Mouse (Mus musculus): ENCODE results near the gene Vmn1r223. TPM values are rescaled to one million over a fixed set of nuclear protein-coding genes. Genes with fewer than 3 reads are reported as not detected.

Gene Vmn1r223
- polyA plus RNA-seq, 1 experiment = not detected

- no peak for TF ChIP-seq CTCF (IDR thresholded peaks at IDR 0.05; ENCODE audit: borderline replicate concordance, control insufficient read depth, extremely low read depth, insufficient read depth, low read length, poor library complexity)
- no peak for TF ChIP-seq POLR2A (IDR thresholded peaks at IDR 0.05; ENCODE audit: control insufficient read depth, extremely low read depth, insufficient read depth, low read length, poor library complexity)
- Histone ChIP-seq H3K4me3 (ENCODE audit: control insufficient read depth, insufficient read depth, low read length) (no peak overlapping the region), H3K36me3 (ENCODE audit: control insufficient read depth, insufficient read depth, low read length) (no peaks in the 10 kb centered on the region), H3K27ac (ENCODE audit: control insufficient read depth, insufficient read depth, low read length) (no peak overlapping the region), H3K4me1 (replicated peaks; ENCODE audit: control insufficient read depth, insufficient read depth, low read length) (peaks cover 3% of the 10 kb centered on the region; the same call in 1 of the 2 replicates), H3K27me3 (ENCODE audit: control insufficient read depth, insufficient read depth, low read length) (peaks cover 12% of the 10 kb centered on the region; the same call in 1 of the 2 replicates)
- DNase-seq = no peak
- 8% methylated on average over 19 of the region's 19 CpGs for WGBS
Observed at GRCm38 (mm10) chr13:23286721-23287362, 39.9 kb downstream of the Vmn1r223 start.

GRCm38 (mm10) chr13:23297737-23298136, 50.8 kb downstream of the Vmn1r223 start:
- Histone ChIP-seq H3K4me1 (replicated peaks; ENCODE audit: control insufficient read depth, insufficient read depth, low read length) (no peaks in the 10 kb centered on the region), H3K27ac (ENCODE audit: control insufficient read depth, insufficient read depth, low read length) (no peak overlapping the region), H3K27me3 (ENCODE audit: control insufficient read depth, insufficient read depth, low read length) (peaks cover 4% of the 10 kb centered on the region), H3K36me3 (ENCODE audit: control insufficient read depth, insufficient read depth, low read length) (no peaks in the 10 kb centered on the region), H3K4me3 (ENCODE audit: control insufficient read depth, insufficient read depth, low read length) (no peak overlapping the region)
- 16% methylated on average over 5 of the region's 5 CpGs for WGBS
- TF ChIP-seq POLR2A (IDR thresholded peaks at IDR 0.05; ENCODE audit: control insufficient read depth, extremely low read depth, insufficient read depth, low read length, poor library complexity) (no peak), CTCF (IDR thresholded peaks at IDR 0.05; ENCODE audit: borderline replicate concordance, control insufficient read depth, extremely low read depth, insufficient read depth, low read length, poor library complexity) (no peak)
- no peak for DNase-seq

GRCm38 (mm10) chr13:23298445-23299232, 51.7 kb downstream of the Vmn1r223 start:
- Histone ChIP-seq H3K27ac (ENCODE audit: control insufficient read depth, insufficient read depth, low read length) (no peak overlapping the region), H3K4me3 (ENCODE audit: control insufficient read depth, insufficient read depth, low read length) (no peak overlapping the region), H3K36me3 (ENCODE audit: control insufficient read depth, insufficient read depth, low read length) (no peaks in the 10 kb centered on the region), H3K27me3 (ENCODE audit: control insufficient read depth, insufficient read depth, low read length) (peaks cover 4% of the 10 kb centered on the region), H3K4me1 (replicated peaks; ENCODE audit: control insufficient read depth, insufficient read depth, low read length) (no peaks in the 10 kb centered on the region)
- 31% methylated on average over 21 of the region's 21 CpGs for WGBS
- DNase-seq = no peak
- TF ChIP-seq CTCF (IDR thresholded peaks at IDR 0.05; ENCODE audit: borderline replicate concordance, control insufficient read depth, extremely low read depth, insufficient read depth, low read length, poor library complexity) = no peak
- TF ChIP-seq POLR2A (IDR thresholded peaks at IDR 0.05; ENCODE audit: control insufficient read depth, extremely low read depth, insufficient read depth, low read length, poor library complexity) = no peak

GRCm38 (mm10) chr13:23299276-23299998, 52.5 kb downstream of the Vmn1r223 start:
- DNase-seq = no peak
- H3K4me1 ChIP-seq (replicated peaks; ENCODE audit: control insufficient read depth, insufficient read depth, low read length) = no peaks in the 10 kb centered on the region
- TF ChIP-seq POLR2A (IDR thresholded peaks at IDR 0.05; ENCODE audit: control insufficient read depth, extremely low read depth, insufficient read depth, low read length, poor library complexity) (no peak), CTCF (IDR thresholded peaks at IDR 0.05; ENCODE audit: borderline replicate concordance, control insufficient read depth, extremely low read depth, insufficient read depth, low read length, poor library complexity) (no peak)
- H3K27ac ChIP-seq (ENCODE audit: control insufficient read depth, insufficient read depth, low read length) = no peak overlapping the region
- H3K36me3 ChIP-seq (ENCODE audit: control insufficient read depth, insufficient read depth, low read length) = no peaks in the 10 kb centered on the region
- peaks cover 4% of the 10 kb centered on the region for H3K27me3 ChIP-seq (ENCODE audit: control insufficient read depth, insufficient read depth, low read length)
- H3K4me3 ChIP-seq (ENCODE audit: control insufficient read depth, insufficient read depth, low read length) = no peak overlapping the region
- 6% methylated on average over 22 of the region's 22 CpGs for WGBS

GRCm38 (mm10) chr13:23299999-23300341, 53.0 kb downstream of the Vmn1r223 start:
- H3K4me3 ChIP-seq (ENCODE audit: control insufficient read depth, insufficient read depth, low read length) = no peak overlapping the region
- no peak for TF ChIP-seq POLR2A (IDR thresholded peaks at IDR 0.05; ENCODE audit: control insufficient read depth, extremely low read depth, insufficient read depth, low read length, poor library complexity)
- no peak for TF ChIP-seq CTCF (IDR thresholded peaks at IDR 0.05; ENCODE audit: borderline replicate concordance, control insufficient read depth, extremely low read depth, insufficient read depth, low read length, poor library complexity)
- H3K4me1 ChIP-seq (replicated peaks; ENCODE audit: control insufficient read depth, insufficient read depth, low read length) = no peaks in the 10 kb centered on the region
- H3K27ac ChIP-seq (ENCODE audit: control insufficient read depth, insufficient read depth, low read length) = no peak overlapping the region
- H3K27me3 ChIP-seq (ENCODE audit: control insufficient read depth, insufficient read depth, low read length) = peaks cover 4% of the 10 kb centered on the region
- no peak for DNase-seq
- 14% methylated on average over 13 of the region's 13 CpGs for WGBS
- no peaks in the 10 kb centered on the region for H3K36me3 ChIP-seq (ENCODE audit: control insufficient read depth, insufficient read depth, low read length)

Other genes with a start within 250 kb of the Vmn1r223 start
- gene Vmn1r213, start 239.5 kb upstream of the Vmn1r223 start, polyA plus RNA-seq (2012; rRNA removed) = not detected in 2 replicates
- gene Vmn1r214, start 216.7 kb upstream of the Vmn1r223 start, polyA plus RNA-seq (2012; rRNA removed) = not detected in 2 replicates
- gene Vmn1r215, start 179.1 kb upstream of the Vmn1r223 start, polyA plus RNA-seq (2012; rRNA removed) = not detected in 2 replicates
- gene Vmn1r217, start 128.9 kb upstream of the Vmn1r223 start, polyA plus RNA-seq (2012; rRNA removed) = not detected in 2 replicates
- not detected in 2 replicates for gene Vmn1r218, start 114.0 kb upstream of the Vmn1r223 start, polyA plus RNA-seq (2012; rRNA removed)
- gene Vmn1r219, start 87.8 kb upstream of the Vmn1r223 start, polyA plus RNA-seq (2012; rRNA removed) = not detected in 2 replicates
- 0.12 TPM in 1 of 2 replicates, not detected in the other for gene Vmn1r220, start 59.2 kb upstream of the Vmn1r223 start, polyA plus RNA-seq (2012; rRNA removed)
- not detected in 2 replicates for gene Vmn1r221, start 33.0 kb upstream of the Vmn1r223 start, polyA plus RNA-seq (2012; rRNA removed)
- not detected in 2 replicates for gene Vmn1r222, start 11.2 kb upstream of the Vmn1r223 start, polyA plus RNA-seq (2012; rRNA removed)
- 2.4 and 3.7 TPM in 2 replicates for gene Zfp322a, start 122.1 kb downstream of the Vmn1r223 start, polyA plus RNA-seq (2012; rRNA removed)
- 4.2 and 4.5 TPM in 2 replicates for gene Abt1, start 176.7 kb downstream of the Vmn1r223 start, polyA plus RNA-seq (2012; rRNA removed)
- 0.05 and 0.15 TPM in 2 replicates for gene Btn1a1, start 218.8 kb downstream of the Vmn1r223 start, polyA plus RNA-seq (2012; rRNA removed)
- 0.23 and 0.27 TPM in 2 replicates for gene Btn2a2, start 241.7 kb downstream of the Vmn1r223 start, polyA plus RNA-seq (2012; rRNA removed)

Measured in thymus, adult 2 months (tissue).